Mouse (Mus musculus) T-helper 17 cell (primary cell): ENCODE results near the gene Amdhd1.

Experiments
- in situ Hi-C, 2 experiments: fragments of 300-600 bp; cut with MboI, MseI; formaldehyde crosslinking; loops; 1 replicate in 1 of 2; 2 replicates in 1 of 2; pipeline ENCODE4 v1.15.1; 2025; ENCODE audit warnings: high pct_unique_total_duplicates in 2 of 2

Gene Amdhd1

DNA sequence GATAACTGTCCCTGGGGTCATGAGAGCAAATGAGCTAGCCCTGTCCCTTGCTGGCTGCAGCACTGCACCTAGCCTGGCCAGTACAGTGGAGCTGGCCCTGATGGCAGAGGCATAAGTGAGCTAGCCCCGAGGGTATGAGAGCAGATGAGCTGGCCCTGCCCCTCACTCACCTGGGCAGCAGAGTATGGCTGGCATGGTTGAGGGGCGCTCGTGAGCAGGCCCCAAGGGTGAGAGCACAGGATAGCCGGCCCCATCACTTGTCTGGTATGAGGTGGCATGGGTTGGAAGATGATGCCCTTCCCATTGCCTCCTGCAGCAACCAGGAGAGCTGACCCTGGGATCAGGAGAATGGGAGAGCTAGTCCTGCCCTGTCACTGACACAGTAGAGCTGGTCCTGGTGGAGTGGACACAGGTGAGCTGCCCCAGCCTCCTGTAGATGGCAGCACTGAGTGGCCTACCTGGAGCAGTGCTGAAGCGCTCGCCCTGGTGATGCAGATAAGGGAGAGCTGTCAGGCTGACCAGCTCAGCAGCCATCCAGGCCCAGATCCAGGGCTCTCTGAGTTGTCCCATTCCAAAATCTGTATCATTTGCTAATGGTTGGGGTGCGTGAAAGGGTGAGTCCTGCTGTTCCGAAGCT, 54.7 kb downstream of the Amdhd1 start:
- in situ Hi-C loops: loop anchor here in 1 of 2 experiments (5.0 kb wide), 1 partner anchor 92 kb away; no protein-coding TSS in a partner anchor

DNA sequence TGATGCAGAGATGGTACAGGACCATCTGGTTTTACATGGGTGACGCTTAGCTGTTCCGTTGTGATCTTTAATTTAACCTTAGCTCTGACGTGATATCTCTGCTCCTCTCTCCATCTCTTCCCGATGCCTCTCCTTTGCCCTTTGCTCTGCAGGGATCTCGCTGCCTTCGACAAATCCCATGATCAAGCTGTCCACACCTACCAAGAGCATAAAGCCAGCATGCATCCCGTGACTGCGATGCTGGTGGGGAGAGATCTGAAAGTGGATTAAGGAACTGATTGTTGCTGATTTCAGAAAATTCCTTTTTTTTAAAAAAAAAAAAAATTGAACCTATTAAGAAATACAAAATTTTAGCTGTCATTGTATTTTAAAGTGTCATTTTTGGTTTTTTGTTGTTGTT, 55.3 kb downstream of the Amdhd1 start:
- in situ Hi-C loops: no loop called here
